Mouse (Mus musculus): ENCODE results near the gene March10. TPM values are rescaled to one million over a fixed set of nuclear protein-coding genes. Genes with fewer than 3 reads are reported as not detected.
A peak's percentile ranks its signal among the peaks of the same experiment; 100 is the strongest.

Gene March10
- polyA plus RNA-seq, 1 experiment from 2014 or later = not detected

DNA sequence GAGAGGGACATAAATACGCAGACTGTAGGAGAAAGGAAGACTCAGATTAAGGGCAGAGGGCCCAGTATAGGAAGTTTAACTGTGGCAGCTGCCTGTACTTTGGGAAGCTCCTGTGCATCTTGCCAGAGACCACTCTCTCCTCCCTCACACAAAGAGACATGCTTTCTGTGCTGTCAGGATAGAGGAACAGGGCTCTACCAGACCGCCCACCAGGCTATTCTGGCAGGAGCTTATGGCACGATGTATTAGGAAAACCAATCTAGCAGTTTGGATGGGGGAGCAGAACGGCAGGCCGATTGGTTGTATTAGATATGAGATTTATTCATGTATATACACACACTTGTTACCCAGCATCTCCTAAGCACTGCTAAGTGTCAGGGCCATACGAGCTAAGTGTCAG lies 138.8 kb downstream of the March10 start:
- WGBS = 94% methylated on average over 6 of the region's 6 CpGs
- no peak overlapping the region for H3K4me3 ChIP-seq
- H3K27me3 ChIP-seq = no peaks in the 10 kb centered on the region
- no peak for ATAC-seq (ENCODE audit: low FRiP score, low read depth)
- H3K36me3 ChIP-seq = peaks cover 30% of the 10 kb centered on the region
- H3K27ac ChIP-seq = no peak overlapping the region
- no peak overlapping the region for H3K4me2 ChIP-seq (replicated peaks)
- no peak overlapping the region for H3K9ac ChIP-seq
- peaks cover 31% of the 10 kb centered on the region for H3K4me1 ChIP-seq
- H3K9me3 ChIP-seq = no peaks in the 10 kb centered on the region

DNA sequence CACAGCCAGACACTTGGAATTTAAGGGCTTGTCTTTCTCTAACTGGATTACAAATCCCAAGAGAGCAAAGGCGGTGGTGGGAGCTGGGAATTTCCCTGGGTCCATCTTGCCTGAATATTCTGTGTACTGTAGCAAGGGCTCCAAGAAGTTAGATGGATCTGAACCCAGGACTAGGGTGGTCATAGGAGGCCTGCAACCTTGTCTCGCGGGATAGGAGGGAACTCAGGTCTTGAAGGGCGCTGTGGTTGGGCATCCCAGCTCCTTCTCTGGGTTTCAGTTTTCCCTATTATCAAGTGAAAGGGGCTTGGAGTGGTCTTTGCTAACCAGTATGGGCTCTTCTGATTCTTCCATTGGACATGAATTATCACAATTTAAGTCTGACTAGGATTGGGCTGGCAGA lies 140.4 kb downstream of the March10 start:
- ATAC-seq (ENCODE audit: low FRiP score, low read depth) = no peak

DNA sequence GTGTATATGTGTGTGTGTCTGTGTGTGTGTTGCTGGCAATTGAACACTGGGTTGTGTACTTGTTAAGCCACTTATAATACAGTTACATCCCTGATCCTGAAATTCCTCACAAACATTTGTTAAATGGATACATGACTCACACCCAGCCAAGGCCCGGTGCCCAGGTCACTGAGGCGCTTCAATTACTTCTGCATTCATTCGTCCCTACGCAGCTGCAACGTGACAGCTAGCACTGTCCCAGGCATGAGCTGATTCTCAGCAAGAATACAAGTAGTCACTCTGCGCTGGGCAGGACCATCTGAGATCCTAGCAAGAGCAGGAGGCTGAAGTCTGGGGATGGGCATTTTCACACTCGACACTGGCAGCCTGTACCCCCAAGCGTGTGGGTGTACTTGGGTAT lies 141.2 kb downstream of the March10 start:
- no peak overlapping the region for H3K4me3 ChIP-seq
- H3K9ac ChIP-seq = no peak overlapping the region
- H3K4me2 ChIP-seq (replicated peaks) = no peak overlapping the region
- no peak for ATAC-seq (ENCODE audit: low FRiP score, low read depth)
- WGBS = 84% methylated on average over 8 of the region's 8 CpGs
- H3K36me3 ChIP-seq = peaks cover 27% of the 10 kb centered on the region
- no peaks in the 10 kb centered on the region for H3K9me3 ChIP-seq
- H3K27ac ChIP-seq = no peak overlapping the region
- peaks cover 55% of the 10 kb centered on the region for H3K4me1 ChIP-seq
- no peaks in the 10 kb centered on the region for H3K27me3 ChIP-seq

More for the DNA sequence above, 140.4 kb downstream of the March10 start:
- H3K27ac ChIP-seq = no peak overlapping the region
- H3K4me1 ChIP-seq = peaks cover 47% of the 10 kb centered on the region
- 93% methylated on average over 4 of the region's 4 CpGs for WGBS
- no peak overlapping the region for H3K4me2 ChIP-seq (replicated peaks)
- H3K9me3 ChIP-seq = no peaks in the 10 kb centered on the region
- H3K4me3 ChIP-seq = no peak overlapping the region
- peaks cover 30% of the 10 kb centered on the region for H3K36me3 ChIP-seq
- no peak overlapping the region for H3K9ac ChIP-seq
- H3K27me3 ChIP-seq = no peaks in the 10 kb centered on the region

DNA sequence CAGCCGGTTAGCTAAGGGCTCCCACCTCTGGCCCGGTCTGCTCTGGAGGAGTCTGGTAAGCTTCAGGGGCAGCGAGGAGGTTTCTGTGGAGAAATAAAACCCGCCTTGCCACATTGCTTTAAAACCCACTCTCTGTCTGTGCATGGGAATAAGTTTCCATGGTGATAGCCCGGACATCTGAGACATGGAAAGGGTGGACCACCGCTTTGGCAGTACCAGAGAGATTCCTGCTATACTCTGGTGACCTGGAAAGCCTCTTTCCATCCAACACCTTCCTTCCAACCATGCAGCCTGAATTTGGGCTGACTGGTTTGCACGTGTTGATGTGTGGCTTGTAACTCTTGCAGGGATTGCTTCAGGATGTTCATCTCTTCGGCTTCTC lies 142.9 kb downstream of the March10 start:
- peaks cover 62% of the 10 kb centered on the region for H3K4me1 ChIP-seq
- no peaks in the 10 kb centered on the region for H3K9me3 ChIP-seq
- peaks cover 28% of the 10 kb centered on the region for H3K36me3 ChIP-seq
- 24% methylated on average over 8 of the region's 8 CpGs for WGBS
- H3K27ac ChIP-seq = peak overlapping the region; percentile 82
- peak overlapping the region; percentile 46; the same call in 1 of the 2 replicates for H3K9ac ChIP-seq
- H3K4me2 ChIP-seq (replicated peaks) = peak overlapping the region; percentile 16
- H3K27me3 ChIP-seq = no peaks in the 10 kb centered on the region
- ATAC-seq (ENCODE audit: low FRiP score, low read depth) = no peak
- H3K4me3 ChIP-seq = no peak overlapping the region

DNA sequence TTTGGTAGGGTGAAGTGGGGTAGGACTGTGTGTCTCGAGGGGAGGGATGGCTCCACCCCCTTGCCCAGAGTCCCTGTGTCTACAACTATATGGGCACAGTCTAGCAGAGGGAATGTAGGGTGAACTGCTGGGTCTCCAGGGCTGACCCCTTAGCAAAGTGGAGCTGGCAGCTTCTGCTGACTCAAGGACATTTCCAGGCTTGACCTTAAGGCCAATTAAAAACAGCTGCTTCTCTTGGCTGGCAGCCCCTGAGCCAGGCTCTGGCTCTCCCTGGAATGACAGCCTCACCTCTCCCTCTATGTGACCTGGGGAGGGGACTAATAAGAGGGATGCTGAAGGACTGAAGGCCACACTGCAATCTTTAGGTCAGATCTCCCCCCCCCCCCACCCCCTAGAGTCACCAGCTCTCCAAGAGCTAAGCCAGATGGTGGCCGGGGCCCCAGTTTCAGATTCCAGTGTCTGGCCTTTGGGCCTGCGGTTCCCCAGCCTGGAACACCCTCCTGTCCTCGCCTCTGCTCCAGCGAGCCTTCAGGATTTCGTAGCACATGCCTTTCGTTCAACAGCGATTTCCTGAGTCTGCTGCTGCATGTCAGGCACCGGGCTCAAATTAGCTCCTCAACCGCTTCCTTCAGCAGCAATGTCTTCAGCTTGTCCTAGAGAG lies 143.4 kb downstream of the March10 start:
- H3K4me3 ChIP-seq = no peak overlapping the region
- peaks cover 27% of the 10 kb centered on the region for H3K36me3 ChIP-seq
- no peaks in the 10 kb centered on the region for H3K27me3 ChIP-seq
- H3K4me1 ChIP-seq = peaks cover 62% of the 10 kb centered on the region
- H3K9ac ChIP-seq = peak overlapping the region; percentile 46; the same call in 1 of the 2 replicates
- peak; percentile 60 for ATAC-seq (ENCODE audit: low FRiP score, low read depth)
- no peaks in the 10 kb centered on the region for H3K9me3 ChIP-seq
- 15% methylated on average over 10 of the region's 10 CpGs for WGBS
- H3K4me2 ChIP-seq (replicated peaks) = peak overlapping the region; percentile 16
- H3K27ac ChIP-seq = peak overlapping the region; percentile 82

DNA sequence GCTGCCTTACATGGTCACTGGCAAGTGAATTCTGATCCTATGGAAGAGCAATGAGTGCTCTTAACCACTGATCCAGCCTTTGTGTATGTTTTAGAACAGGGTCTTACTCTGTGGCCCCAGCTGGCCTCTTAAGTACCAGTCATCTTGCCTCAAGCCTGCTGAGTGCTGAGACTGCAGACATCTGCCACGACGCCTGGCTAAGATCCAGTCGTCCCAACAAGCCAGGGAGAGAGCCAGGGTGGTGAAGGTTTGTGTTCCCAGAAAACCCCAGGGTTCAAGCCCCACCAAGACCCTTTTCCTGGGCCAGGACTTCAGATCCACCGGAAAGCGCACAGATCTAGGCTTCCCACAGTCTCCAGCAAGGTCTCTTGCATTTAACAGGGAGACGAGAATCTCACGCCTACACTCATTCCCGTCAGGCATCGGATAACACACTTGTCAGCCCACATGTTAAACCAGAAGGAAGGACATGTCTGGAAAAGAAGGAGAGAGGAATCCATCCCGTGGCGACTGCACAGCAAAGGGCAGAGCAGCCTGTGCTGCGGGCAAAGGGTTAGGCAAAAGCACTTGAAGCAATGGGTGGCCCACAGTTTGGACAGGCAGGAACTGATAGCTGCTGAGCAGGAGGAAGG lies 144.1 kb downstream of the March10 start:
- peak overlapping the region; percentile 82 for H3K27ac ChIP-seq
- H3K27me3 ChIP-seq = no peaks in the 10 kb centered on the region
- peaks cover 27% of the 10 kb centered on the region for H3K36me3 ChIP-seq
- no peak overlapping the region for H3K4me3 ChIP-seq
- no peak for ATAC-seq (ENCODE audit: low FRiP score, low read depth)
- peaks cover 62% of the 10 kb centered on the region for H3K4me1 ChIP-seq
- H3K9me3 ChIP-seq = no peaks in the 10 kb centered on the region
- no peak overlapping the region; the same call in 1 of the 2 replicates for H3K9ac ChIP-seq
- WGBS = 19% methylated on average over 12 of the region's 12 CpGs
- 0 out of 2 replicates have a peak overlapping the region, but pooled peaks have one; percentile 16 for H3K4me2 ChIP-seq (replicated peaks)

DNA sequence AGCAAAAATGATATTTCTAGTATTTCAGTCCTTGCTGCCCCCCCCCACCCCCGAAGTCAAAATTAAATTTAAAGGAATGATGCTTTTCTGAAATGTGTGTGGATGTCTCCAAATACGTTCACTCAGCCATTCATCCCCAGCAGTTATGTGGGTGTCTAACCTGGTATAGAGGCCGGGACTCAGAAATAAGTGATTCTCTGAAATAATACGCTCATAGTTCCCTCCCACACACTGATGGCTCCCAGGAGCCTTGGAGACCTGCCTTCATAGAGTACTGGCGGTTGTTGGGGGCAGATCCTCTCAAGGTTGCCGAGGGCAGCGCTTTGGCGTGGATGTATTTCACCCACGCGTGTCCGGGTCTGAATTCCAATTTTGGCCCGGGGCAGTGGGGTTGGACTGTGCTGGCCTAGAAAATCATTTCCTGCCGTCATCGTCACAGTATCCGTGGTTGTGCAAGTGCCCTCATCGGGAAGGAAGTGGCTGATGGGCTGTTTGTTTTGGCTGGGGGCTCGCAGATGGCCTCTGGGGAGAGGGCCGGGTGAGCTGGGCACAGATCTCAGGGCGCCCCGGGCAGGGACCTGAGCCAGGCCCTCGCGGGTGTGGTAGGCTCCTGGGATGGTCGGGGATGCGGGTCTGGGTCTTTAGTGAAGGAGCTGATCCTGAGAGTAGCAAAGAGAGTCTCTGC lies 145.1 kb downstream of the March10 start:
- 60% methylated on average over 24 of the region's 24 CpGs for WGBS
- ATAC-seq (ENCODE audit: low FRiP score, low read depth) = no peak
- Histone ChIP-seq H3K27me3 (no peaks in the 10 kb centered on the region), H3K9ac (peak overlapping the region; percentile 39; the same call in 1 of the 2 replicates), H3K9me3 (no peaks in the 10 kb centered on the region), H3K4me3 (no peak overlapping the region), H3K4me1 (peaks cover 62% of the 10 kb centered on the region), H3K4me2 (replicated peaks) (peak overlapping the region; percentile 27), H3K27ac (peak overlapping the region; percentile 82; the same call in 1 of the 2 replicates), H3K36me3 (peaks cover 22% of the 10 kb centered on the region)

Other genes starting within 250 kb of the March10 start
- gene Mrc2, start 164.1 kb downstream of the March10 start, polyA plus RNA-seq (2015; fragmentation: Nextera tagmentation; extraction: Ambion mirVana) = 28.6 and 32.8 TPM in 2 replicates
- 8.5 and 10.3 TPM in 2 replicates for gene Tanc2, start 133.3 kb upstream of the March10 start, polyA plus RNA-seq (2015; fragmentation: Nextera tagmentation; extraction: Ambion mirVana)